Mouse (Mus musculus) kidney, embryonic 15.5 days (tissue): Measurements from ENCODE around the gene C2cd2l. TPM values are rescaled to one million over a fixed set of nuclear protein-coding genes. Genes with fewer than 3 reads are reported as not detected.
A peak's percentile ranks its signal among the peaks of the same experiment; 100 is the strongest.
"Not testable (repeated sequence)": the region's sequence is repeated elsewhere in the genome, so short reads cannot be mapped to it uniquely, and the experiment has no call there.

Source experiments
- ATAC-seq: fragments of 200-750 bp; cut with Nextera tagmentation; replicated peaks from 2 replicates; pipeline ENCODE4 v1.8.0; 2017; ENCODE audit warnings: moderate TSS enrichment; ENCODE audit not compliant: low FRiP score
- H3K27ac ChIP-seq: fragments of 300-500 bp; sonication (generic); 2 replicates; pipeline ENCODE4 v1.5.1; 2015; ENCODE audit warnings: mild to moderate bottlenecking, inconsistent platforms
- H3K27me3 ChIP-seq: fragments of 300-500 bp; sonication (generic); 2 replicates; pipeline ENCODE4 v1.6.1; 2015; ENCODE audit warnings: inconsistent platforms
- H3K36me3 ChIP-seq: fragments of 300-500 bp; sonication (generic); 2 replicates; pipeline ENCODE4 v1.6.1; 2015; ENCODE audit warnings: inconsistent platforms
- H3K4me1 ChIP-seq: fragments of 300-500 bp; sonication (generic); 2 replicates; pipeline ENCODE4 v1.6.1; 2015; ENCODE audit warnings: inconsistent platforms
- H3K4me2 ChIP-seq: fragments of 300-500 bp; sonication (generic); 2 replicates; pipeline ENCODE4 v1.6.1; 2015; ENCODE audit warnings: moderate library complexity, mild to moderate bottlenecking, inconsistent platforms
- H3K4me3 ChIP-seq: fragments of 300-500 bp; sonication (generic); replicated peaks from 2 replicates; pipeline ENCODE4 v1.5.1; 2015; ENCODE audit warnings: mild to moderate bottlenecking, inconsistent platforms
- H3K9ac ChIP-seq: fragments of 300-500 bp; sonication (generic); 2 replicates; pipeline ENCODE4 v1.6.1; 2015; ENCODE audit warnings: mild to moderate bottlenecking, inconsistent platforms
- H3K9me3 ChIP-seq: fragments of 300-500 bp; sonication (generic); replicated peaks from 2 replicates; pipeline ENCODE4 v1.6.1; 2016; ENCODE audit warnings: inconsistent platforms
- WGBS: fragments of 180-500 bp; shearing (Covaris S2); methylation state at CpG from one replicate; pipeline ENCODE4 v1.1.7; 2015; ENCODE audit warnings: mixed read lengths; 5-methylcytosine and 5-hydroxymethylcytosine counted together
- polyA plus RNA-seq: library from polyadenylated mRNA; unstranded; fragments of >200 nt; fragmentation: Nextera tagmentation; extraction: Ambion mirVana; gene quantifications from 2 replicates; pipeline ENCODE4 v1.2.1, GENCODE M21; 2015

The C2cd2l gene
- polyA plus RNA-seq, 1 experiment from 2014 or later = 8.8 TPM

DNA sequence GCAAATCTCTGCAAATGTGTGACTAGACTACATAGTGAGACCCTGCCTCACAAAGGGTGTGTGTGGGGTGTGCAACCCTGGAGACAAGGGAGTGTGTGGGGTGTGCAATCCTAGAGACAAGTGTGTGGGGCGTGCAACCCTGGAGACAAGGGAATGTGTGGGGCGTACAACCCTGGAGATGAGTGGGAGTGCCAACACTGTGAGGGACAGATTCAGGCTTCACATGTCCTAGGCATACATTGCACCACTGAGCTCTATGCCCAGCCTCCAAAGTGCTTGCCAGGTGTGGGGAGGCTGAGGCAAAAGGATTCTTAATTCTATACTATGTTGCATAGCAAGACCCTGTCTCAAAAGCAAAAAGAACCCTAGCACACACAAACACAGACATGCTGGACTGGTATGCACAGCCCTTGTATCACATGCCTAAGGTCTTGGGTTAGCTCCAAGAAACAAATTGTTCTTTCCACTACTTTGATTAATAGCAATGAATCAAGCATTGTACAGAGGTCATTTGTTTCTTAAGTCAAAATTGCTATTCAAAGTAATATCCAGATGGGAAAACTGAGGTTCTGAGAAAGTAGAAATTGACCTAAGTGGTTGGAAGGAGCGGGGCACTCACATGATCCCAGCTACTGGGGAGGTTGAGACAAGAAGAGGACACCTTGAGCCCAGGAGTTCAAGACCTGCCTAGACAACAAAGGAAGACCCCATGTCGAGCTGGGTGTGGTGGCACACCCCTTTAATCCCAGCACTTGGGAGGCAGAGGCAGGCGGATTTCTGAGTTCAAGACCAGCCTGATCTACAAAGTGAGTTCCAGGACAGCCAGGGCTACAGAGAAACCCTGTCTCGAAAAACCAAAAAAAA, 25.7 kb upstream of the C2cd2l start:
- WGBS = 92% methylated on average over 6 of the region's 6 CpGs

DNA sequence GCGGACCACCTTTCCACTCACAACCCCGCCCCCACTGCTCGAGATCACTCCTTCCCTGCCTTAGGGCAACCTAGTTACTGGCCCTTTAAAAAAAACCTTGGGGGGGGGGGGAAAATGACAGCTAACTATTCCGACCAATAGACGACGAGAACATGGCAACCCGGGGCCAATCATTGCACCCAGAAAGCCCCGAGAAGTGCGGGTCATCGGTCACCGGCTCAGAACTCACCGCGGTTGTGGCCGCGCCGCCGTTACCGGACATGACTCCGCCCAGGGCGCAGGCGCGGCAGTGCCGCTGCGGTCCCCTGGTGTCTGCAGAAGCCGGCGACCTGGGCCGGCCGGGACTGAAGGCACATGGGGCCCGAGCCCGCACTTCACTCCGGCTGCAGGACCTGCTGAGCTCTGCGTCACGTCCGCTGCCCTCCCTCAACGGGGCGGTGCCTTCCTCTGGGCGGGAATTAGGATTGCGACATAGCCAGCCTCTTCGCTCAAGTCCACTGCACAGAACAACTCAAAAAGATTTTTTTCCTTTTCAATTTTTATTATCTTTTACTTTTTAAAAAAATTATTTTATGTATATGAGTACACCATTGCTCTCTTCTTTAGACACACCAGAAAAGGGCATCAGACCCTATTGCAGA, 23.8 kb upstream of the C2cd2l start, which contains the start of gene Hmbs:
Gene Hmbs, minus strand, starts transcription at position 448 of the 641 bp plus-strand sequence.
- peak within 1 kb of the TSS; percentile 77 for H3K4me2 ChIP-seq
- H3K9me3 ChIP-seq = no peaks in the 10 kb centered on the region
- ATAC-seq = peak; percentile 95

More for the DNA sequence above, 25.7 kb upstream of the C2cd2l start:
- Histone ChIP-seq H3K9me3 (no peaks in the 10 kb centered on the region), H3K27ac (no peak overlapping the region), H3K36me3 (peaks cover 52% of the 10 kb centered on the region), H3K9ac (no peak overlapping the region), H3K27me3 (no peaks in the 10 kb centered on the region), H3K4me2 (no peak overlapping the region), H3K4me1 (peaks cover 18% of the 10 kb centered on the region), H3K4me3 (no peak overlapping the region)
- ATAC-seq = no peak

DNA sequence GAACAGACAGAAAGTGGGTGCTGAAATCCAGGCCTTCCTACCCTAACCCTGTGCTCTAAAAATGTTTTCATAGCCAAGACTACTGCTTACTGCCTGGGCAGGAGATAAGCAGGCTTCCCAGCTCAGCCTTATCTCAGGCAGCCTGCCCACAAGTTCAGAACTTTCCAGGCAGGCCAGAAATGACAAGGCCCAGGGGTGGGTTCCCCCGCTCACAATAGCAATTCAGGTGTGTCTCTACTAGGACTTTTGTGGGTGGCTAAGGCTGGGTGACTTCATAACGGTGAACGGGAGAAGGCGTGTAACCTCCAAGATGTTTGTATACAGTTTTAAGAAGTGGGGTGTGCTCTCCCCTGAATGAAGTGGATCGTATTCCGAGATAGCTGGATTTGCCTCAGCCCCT, 23.2 kb upstream of the C2cd2l start:
- Histone ChIP-seq H3K9me3 (no peaks in the 10 kb centered on the region), H3K36me3 (peaks cover 50% of the 10 kb centered on the region), H3K4me2 (peak overlapping the region; percentile 77), H3K4me1 (peaks cover 18% of the 10 kb centered on the region), H3K9ac (peak overlapping the region; percentile 91), H3K4me3 (peak overlapping the region; percentile 95), H3K27ac (peak overlapping the region; percentile 100), H3K27me3 (no peaks in the 10 kb centered on the region)
- ATAC-seq = peak; percentile 41; the same call in 1 of the 2 replicates
- 10% methylated on average over 6 of the region's 6 CpGs for WGBS

More for the DNA sequence above, 23.8 kb upstream of the C2cd2l start, which contains the start of gene Hmbs:
- Histone ChIP-seq H3K4me1 (peaks cover 18% of the 10 kb centered on the region), H3K27ac (peak within 1 kb of the TSS; percentile 100), H3K27me3 (no peaks in the 10 kb centered on the region), H3K4me3 (peak within 1 kb of the TSS; percentile 95), H3K9ac (peak within 1 kb of the TSS; percentile 91), H3K36me3 (peaks cover 50% of the 10 kb centered on the region)
- 0% methylated on average over 39 of the region's 39 CpGs for WGBS

DNA sequence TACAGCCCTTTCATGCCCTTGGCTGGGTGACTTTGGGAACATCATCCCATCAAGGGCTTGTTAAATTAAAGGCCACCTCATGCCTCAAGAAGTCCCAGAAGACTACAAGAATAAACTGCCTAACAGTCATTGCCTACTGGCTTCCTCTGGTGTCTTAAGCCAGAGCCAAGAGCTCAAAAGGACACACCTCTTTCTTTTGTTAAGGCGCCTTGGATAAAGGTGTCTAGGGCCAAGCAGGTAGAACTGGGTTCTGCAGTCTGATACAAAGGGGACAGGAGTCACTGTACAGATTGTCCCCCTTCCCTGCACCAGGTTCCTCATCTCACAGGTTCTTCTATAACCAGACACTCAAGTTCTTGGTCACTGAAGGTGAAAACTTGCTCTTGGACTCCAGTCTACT, 22.5 kb upstream of the C2cd2l start:
- no peak for ATAC-seq
- Histone ChIP-seq H3K4me3 (peak overlapping the region; percentile 95), H3K4me1 (peaks cover 22% of the 10 kb centered on the region), H3K27ac (peak overlapping the region; percentile 100), H3K36me3 (peaks cover 49% of the 10 kb centered on the region), H3K27me3 (no peaks in the 10 kb centered on the region), H3K9ac (peak overlapping the region; percentile 91), H3K4me2 (peak overlapping the region; percentile 77), H3K9me3 (no peaks in the 10 kb centered on the region)
- 89% methylated on average over 1 of the region's 1 CpGs for WGBS

DNA sequence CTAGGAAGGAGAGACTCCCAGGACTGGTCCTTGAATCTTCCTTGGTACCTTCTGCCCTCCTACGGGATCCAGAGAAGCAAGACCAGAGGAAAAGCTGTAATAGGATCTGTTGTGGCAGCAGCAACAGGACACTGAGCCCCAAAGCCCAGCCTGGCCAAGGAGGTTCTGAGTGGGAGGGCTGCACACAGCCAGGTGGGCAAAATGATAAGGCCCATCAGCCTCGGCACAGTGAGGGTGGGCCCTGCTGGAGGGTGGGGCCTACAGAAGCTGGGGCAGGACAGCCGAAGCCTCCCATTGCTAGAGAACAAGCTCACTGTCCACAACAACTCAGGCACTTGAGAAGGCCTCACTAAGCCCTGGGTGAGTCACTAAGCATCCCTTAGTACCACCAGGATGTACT, 22.1 kb upstream of the C2cd2l start:
- Histone ChIP-seq H3K9ac (no peak overlapping the region), H3K27ac (no peak overlapping the region; the same call in 1 of the 2 replicates), H3K4me2 (no peak overlapping the region; the same call in 1 of the 2 replicates), H3K27me3 (no peaks in the 10 kb centered on the region), H3K4me3 (peak overlapping the region; percentile 95), H3K4me1 (peaks cover 26% of the 10 kb centered on the region), H3K36me3 (peaks cover 49% of the 10 kb centered on the region), H3K9me3 (no peaks in the 10 kb centered on the region)
- ATAC-seq = 0 out of 2 replicates have a peak, but pooled peaks have one; percentile 13
- 59% methylated on average over 3 of the region's 3 CpGs for WGBS

DNA sequence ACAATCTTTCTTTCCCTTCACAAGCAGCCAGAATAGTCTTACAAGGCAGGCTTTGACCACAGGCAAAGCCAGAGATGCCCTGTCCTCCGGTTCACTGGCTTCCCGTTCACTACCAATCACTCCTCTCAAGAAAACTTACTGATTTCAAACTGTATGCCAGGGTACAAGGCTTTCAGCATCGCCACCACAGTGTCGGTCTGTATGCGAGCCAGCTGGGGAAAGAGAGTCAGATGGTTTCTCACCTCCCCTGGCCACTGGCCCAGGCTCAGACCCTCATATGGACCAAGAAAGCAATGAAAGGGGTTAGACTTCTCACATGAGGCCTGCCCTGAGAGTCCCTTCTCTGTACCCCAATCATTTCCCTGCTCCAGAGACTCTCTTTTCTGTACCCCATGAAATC, 21.4 kb upstream of the C2cd2l start:
- Histone ChIP-seq H3K27me3 (no peaks in the 10 kb centered on the region), H3K9ac (no peak overlapping the region), H3K4me1 (peaks cover 33% of the 10 kb centered on the region), H3K36me3 (peaks cover 49% of the 10 kb centered on the region), H3K4me3 (0 out of 2 replicates have a peak overlapping the region, but pooled peaks have one; percentile 6), H3K4me2 (no peak overlapping the region), H3K9me3 (no peaks in the 10 kb centered on the region), H3K27ac (0 out of 2 replicates have a peak overlapping the region, but pooled peaks have one; percentile 15)
- 91% methylated on average over 5 of the region's 5 CpGs for WGBS
- no peak for ATAC-seq

DNA sequence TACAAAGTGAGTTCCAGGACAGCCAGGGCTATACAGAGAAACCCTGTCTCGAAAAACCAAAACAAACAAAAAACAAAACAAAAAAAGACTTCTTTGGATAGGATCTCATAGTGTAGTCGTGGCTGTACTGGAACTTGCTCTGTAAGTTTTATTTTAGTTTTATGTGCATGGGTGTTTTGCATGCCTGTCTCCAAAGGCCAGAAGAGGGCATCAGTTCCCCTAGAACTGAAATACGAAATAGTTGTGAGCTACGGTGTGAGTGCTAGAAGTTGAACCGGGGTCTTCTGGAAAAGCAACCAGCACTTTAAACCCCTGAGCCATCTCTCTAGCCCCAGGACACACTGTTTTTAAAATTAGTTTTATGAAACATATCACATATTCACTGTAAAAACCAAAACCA, 18.5 kb upstream of the C2cd2l start:
- H3K9me3 ChIP-seq = no peaks in the 10 kb centered on the region
- no peak for ATAC-seq
- 0 out of 2 replicates have a peak overlapping the region, but pooled peaks have one; percentile 0 for H3K4me2 ChIP-seq
- H3K27me3 ChIP-seq = no peaks in the 10 kb centered on the region
- H3K4me3 ChIP-seq = no peak overlapping the region
- peaks cover 52% of the 10 kb centered on the region for H3K36me3 ChIP-seq
- H3K4me1 ChIP-seq = peaks cover 37% of the 10 kb centered on the region
- 0 out of 2 replicates have a peak overlapping the region, but pooled peaks have one; percentile 27 for H3K27ac ChIP-seq
- H3K9ac ChIP-seq = no peak overlapping the region
- WGBS = 86% methylated on average over 5 of the region's 5 CpGs

DNA sequence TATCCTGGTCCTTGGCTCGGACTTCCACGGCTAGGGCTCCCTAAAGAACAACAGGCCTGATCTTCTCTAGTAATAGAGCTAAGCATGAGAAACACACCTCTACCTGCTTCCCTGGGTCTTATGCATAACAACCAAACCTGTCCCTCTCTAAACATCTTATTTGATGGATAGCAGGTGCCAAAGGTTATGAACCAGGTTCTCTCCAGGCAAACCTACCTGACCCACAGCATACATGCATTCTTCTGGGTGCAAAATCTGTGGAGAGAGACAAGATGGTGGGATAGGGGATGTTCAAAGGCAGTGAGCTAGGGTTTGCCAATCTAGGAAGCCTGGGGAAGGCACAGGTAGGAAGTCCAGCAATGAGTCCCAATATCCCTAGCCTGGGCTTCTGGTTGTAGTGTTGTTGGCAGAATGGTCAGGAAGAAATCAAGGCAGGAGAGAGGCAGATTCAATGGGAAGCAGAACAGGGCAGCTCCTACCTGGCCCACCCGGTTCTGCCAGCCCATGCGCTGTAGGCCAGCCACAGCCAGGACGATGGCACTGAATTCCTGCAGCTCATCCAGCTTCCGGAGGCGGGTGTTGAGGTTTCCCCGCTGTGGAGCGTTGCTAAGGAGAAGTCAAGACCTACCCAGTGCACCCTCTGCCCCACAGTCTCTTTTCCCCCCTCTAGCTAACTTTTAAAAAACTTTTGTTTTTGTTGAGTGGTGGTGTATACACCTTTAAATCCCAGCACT, 17.5 kb upstream of the C2cd2l start:
- WGBS = 60% methylated on average over 9 of the region's 9 CpGs
- H3K4me3 ChIP-seq = peak overlapping the region; percentile 94
- H3K9me3 ChIP-seq = no peaks in the 10 kb centered on the region
- no peak for ATAC-seq
- H3K4me2 ChIP-seq = peak overlapping the region; percentile 71
- H3K4me1 ChIP-seq = peaks cover 29% of the 10 kb centered on the region
- H3K9ac ChIP-seq = peak overlapping the region; percentile 93; the same call in 1 of the 2 replicates
- no peaks in the 10 kb centered on the region for H3K27me3 ChIP-seq
- peaks cover 62% of the 10 kb centered on the region for H3K36me3 ChIP-seq
- peak overlapping the region; percentile 66 for H3K27ac ChIP-seq

DNA sequence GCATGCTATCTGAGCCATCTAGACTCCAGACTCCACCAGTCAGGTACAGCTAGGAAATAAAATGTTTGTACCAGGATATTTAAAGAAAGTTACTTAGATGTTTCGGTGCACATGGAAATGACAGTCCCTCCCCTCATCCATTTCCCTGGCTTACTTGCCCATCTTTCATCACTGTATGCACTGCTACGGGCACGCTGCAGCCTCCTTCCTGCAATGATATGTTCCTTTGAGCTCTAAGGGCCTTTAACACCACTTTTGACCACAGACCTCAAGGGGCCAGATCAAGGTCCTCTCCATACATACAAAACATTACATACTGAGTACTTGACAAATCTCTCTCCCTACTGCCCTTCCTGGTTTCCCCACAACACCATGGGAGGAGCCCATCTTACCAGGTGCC, 16.9 kb upstream of the C2cd2l start:
- Histone ChIP-seq H3K4me3 (peak overlapping the region; percentile 94), H3K4me2 (peak overlapping the region; percentile 71), H3K9me3 (no peaks in the 10 kb centered on the region), H3K27ac (peak overlapping the region; percentile 66), H3K4me1 (peaks cover 23% of the 10 kb centered on the region), H3K27me3 (no peaks in the 10 kb centered on the region), H3K36me3 (peaks cover 67% of the 10 kb centered on the region), H3K9ac (peak overlapping the region; percentile 93)
- 72% methylated on average over 3 of the region's 3 CpGs for WGBS
- ATAC-seq = no peak

DNA sequence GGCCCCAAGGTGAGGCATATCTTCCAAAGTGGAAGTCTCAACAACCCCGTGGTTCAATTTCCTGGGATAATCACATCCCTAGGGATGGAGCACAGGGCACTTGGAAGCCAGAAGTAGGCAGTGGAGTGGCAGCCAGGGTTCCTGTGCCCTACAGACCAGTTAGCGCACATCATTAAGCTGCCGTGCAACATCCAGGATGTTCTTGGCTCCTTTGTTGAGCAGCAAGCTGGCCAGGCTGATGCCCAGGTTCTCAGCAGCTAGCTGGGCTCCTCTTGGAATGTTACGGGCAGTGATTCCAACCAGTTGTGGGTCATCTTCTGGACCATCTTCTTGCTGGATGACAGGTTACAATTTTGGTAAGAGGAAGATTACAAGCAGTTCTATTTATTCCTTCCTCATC, 16.4 kb upstream of the C2cd2l start:
- Histone ChIP-seq H3K4me1 (peaks cover 22% of the 10 kb centered on the region), H3K36me3 (peaks cover 69% of the 10 kb centered on the region), H3K4me2 (peak overlapping the region; percentile 71), H3K27ac (peak overlapping the region; percentile 66; the same call in 1 of the 2 replicates), H3K4me3 (peak overlapping the region; percentile 94), H3K9ac (peak overlapping the region; percentile 93)
- not testable (repeated sequence) for H3K27me3 ChIP-seq, ATAC-seq, H3K9me3 ChIP-seq
- WGBS = 34% methylated on average over 4 of the region's 4 CpGs

DNA sequence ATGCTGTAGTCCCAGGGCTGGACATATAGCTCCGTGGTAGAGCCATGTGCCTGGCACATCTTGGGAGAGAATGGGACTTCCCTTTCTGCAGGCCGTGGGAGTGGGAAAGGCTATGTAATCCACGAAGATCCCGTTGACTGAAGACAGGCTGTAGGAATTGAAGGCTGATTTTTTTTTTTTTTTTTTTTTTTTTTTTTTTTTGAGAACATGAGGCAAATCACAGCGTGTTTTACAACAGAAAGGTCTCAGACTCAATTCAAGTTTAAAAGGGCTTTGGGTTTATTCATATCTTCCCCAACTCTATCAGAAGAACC, 16.0 kb upstream of the C2cd2l start:
- H3K9ac ChIP-seq = peak overlapping the region; percentile 93
- peaks cover 22% of the 10 kb centered on the region for H3K4me1 ChIP-seq
- H3K4me2 ChIP-seq = peak overlapping the region; percentile 71
- H3K27ac ChIP-seq = peak overlapping the region; percentile 98
- peak overlapping the region; percentile 94 for H3K4me3 ChIP-seq
- WGBS = under 1% methylated on average over 5 of the region's 5 CpGs
- no peak for ATAC-seq
- peaks cover 71% of the 10 kb centered on the region for H3K36me3 ChIP-seq
- H3K27me3 ChIP-seq = no peaks in the 10 kb centered on the region
- H3K9me3 ChIP-seq = no peaks in the 10 kb centered on the region
